ENCODE assay signal across 8 mouse cellular contexts in genomic region chrX:53231965-53232364, GRCm38 (mm10). TPM values are rescaled to one million over a fixed set of nuclear protein-coding genes. Genes with fewer than 3 reads are reported as not detected.
DNase-seq lines count a peak whose midpoint lies in the region; ATAC-seq and TF ChIP-seq lines count a peak whose summit lies in the region.

No protein-coding gene starts in this region.

- no peaks in the 10 kb centered on the region for H3K9me3 ChIP-seq in erythroblast, embryonic 14.5 days (ENCODE audit: control insufficient read depth, low read length)
- H3K9me3 ChIP-seq in forebrain, embryonic 14.5 days (replicated peaks; ENCODE audit: control insufficient read depth, low read length), result no peaks in the 10 kb centered on the region
- H3K9me3 ChIP-seq in midbrain, postnatal 0 days (ENCODE audit: low read length), result no peaks in the 10 kb centered on the region

- WGBS in forebrain, embryonic 14.5 days, result 51% methylated on average over 13 of the region's 13 CpGs
- WGBS in midbrain, postnatal 0 days, result 26% methylated on average over 13 of the region's 13 CpGs

- H3K36me3 ChIP-seq in erythroblast, embryonic 14.5 days (ENCODE audit: control insufficient read depth), result no peaks in the 10 kb centered on the region
- H3K36me3 ChIP-seq in forebrain, embryonic 14.5 days (ENCODE audit: control insufficient read depth, insufficient read depth, low read length), result no peaks in the 10 kb centered on the region
- no peaks in the 10 kb centered on the region for H3K36me3 ChIP-seq in midbrain, postnatal 0 days (ENCODE audit: insufficient read depth, low read length)

- no peak for ATAC-seq in erythroblast, adult 5-6 weeks (replicated peaks; ENCODE audit: low FRiP score, poor library complexity, severe bottlenecking)
- no peak for ATAC-seq in forebrain, embryonic 14.5 days
- no peak for ATAC-seq in midbrain, postnatal 0 days (ENCODE audit: low FRiP score)

- H3K4me2 ChIP-seq in forebrain, embryonic 14.5 days (ENCODE audit: low read length), result peak overlapping the region; percentile 38; the same call in 1 of the 2 replicates
- H3K4me2 ChIP-seq in midbrain, postnatal 0 days (ENCODE audit: low read depth, low read length, poor library complexity, severe bottlenecking), result peak overlapping the region; percentile 43

- H3K27me3 ChIP-seq in erythroblast, embryonic 14.5 days (ENCODE audit: control insufficient read depth), result no peaks in the 10 kb centered on the region
- no peaks in the 10 kb centered on the region for H3K27me3 ChIP-seq in forebrain, embryonic 14.5 days (replicated peaks; ENCODE audit: control insufficient read depth, insufficient read depth, low read length)
- no peaks in the 10 kb centered on the region for H3K27me3 ChIP-seq in midbrain, postnatal 0 days (ENCODE audit: insufficient read depth, low read length)

- H3K4me1 ChIP-seq in erythroblast, embryonic 14.5 days (ENCODE audit: control insufficient read depth), result peaks cover 11% of the 10 kb centered on the region
- H3K4me1 ChIP-seq in forebrain, embryonic 14.5 days (ENCODE audit: control insufficient read depth, insufficient read depth, low read length), result no peaks in the 10 kb centered on the region
- no peaks in the 10 kb centered on the region for H3K4me1 ChIP-seq in midbrain, postnatal 0 days (ENCODE audit: insufficient read depth, low read length)

- H3K4me3 ChIP-seq in erythroblast, embryonic 14.5 days (replicated peaks), result peak overlapping the region; percentile 44
- H3K4me3 ChIP-seq in forebrain, embryonic 14.5 days (ENCODE audit: low read depth, low read length), result peak overlapping the region; percentile 16; the same call in 1 of the 2 replicates
- peak overlapping the region; percentile 31 for H3K4me3 ChIP-seq in midbrain, postnatal 0 days (ENCODE audit: low read depth, low read length)

- TF ChIP-seq CTCF in midbrain, postnatal 0 days (IDR thresholded peaks at IDR 0.05), result no peak

- H3K9ac ChIP-seq in forebrain, embryonic 14.5 days (ENCODE audit: low read length), result peak overlapping the region; percentile 45; the same call in 1 of the 2 replicates
- 0 out of 2 replicates have a peak overlapping the region, but pooled peaks have one; percentile 19 for H3K9ac ChIP-seq in midbrain, postnatal 0 days (replicated peaks; ENCODE audit: low read length, poor library complexity, severe bottlenecking)

- peak; percentile 5 for DNase-seq in adrenal gland, postnatal 25 days
- DNase-seq in forebrain, embryonic 14.5 days (ENCODE audit: low spot score), result peak; percentile 46
- peak; percentile 9 to 30 for DNase-seq in kidney, postnatal 36 days
- DNase-seq in midbrain, postnatal 0 days (ENCODE audit: low spot score), result peak; percentile 36
- no peak for DNase-seq in frontal cortex, postnatal 25 days (ENCODE audit: low spot score in 2 of 2)
- no peak for DNase-seq in cerebellum, postnatal 4 days (ENCODE audit: low spot score in 2 of 2)

- no peak overlapping the region for H3K27ac ChIP-seq in forebrain, embryonic 14.5 days (ENCODE audit: low read depth, low read length)
- H3K27ac ChIP-seq in midbrain, postnatal 0 days (ENCODE audit: low read depth, low read length), result no peak overlapping the region

RNA-seq across cellular contexts. Expression of gene Plac1, which starts 7.9 kb away (rescaled TPM):
- polyA plus RNA-seq in erythroblast, embryonic 14.5 days (2012), result not detected in 2 replicates
- not detected in 2 replicates for total RNA-seq in erythroblast, adult 5-6 weeks (2015; ENCODE audit: low replicate concordance)
- total RNA-seq in erythroblast, adult 5-6 weeks (2017; ENCODE audit: low replicate concordance), result 0.26 TPM in 1 of 2 replicates, not detected in the other
- not detected in 2 replicates for total RNA-seq in adrenal gland, postnatal 25 days (2021)
- 0.71 TPM in 1 of 2 replicates, not detected in the other for polyA plus RNA-seq in forebrain, embryonic 14.5 days (2014; fragmentation: Nextera tagmentation; extraction: Ambion mirVana)
- not detected in 2 replicates for total RNA-seq in midbrain, postnatal 0 days (2014; rRNA removed)
- 0.25 and 0.38 TPM in 2 replicates for polyA plus RNA-seq in midbrain, postnatal 0 days (2015; fragmentation: Nextera tagmentation; extraction: Ambion mirVana)

RNA-seq across cellular contexts. Expression of gene Fam122b, which starts 37.6 kb away (rescaled TPM):
- polyA plus RNA-seq in erythroblast, embryonic 14.5 days (2012), result 0.27 and 0.48 TPM in 2 replicates
- 6.5 and 9.0 TPM in 2 replicates for total RNA-seq in erythroblast, adult 5-6 weeks (2015; ENCODE audit: low replicate concordance)
- 2.9 and 3.0 TPM in 2 replicates for total RNA-seq in erythroblast, adult 5-6 weeks (2017; ENCODE audit: low replicate concordance)
- total RNA-seq in adrenal gland, postnatal 25 days (2021), result 8.9 and 11.6 TPM in 2 replicates
- polyA plus RNA-seq in forebrain, embryonic 14.5 days (2014; fragmentation: Nextera tagmentation; extraction: Ambion mirVana), result 4.1 and 5.2 TPM in 2 replicates
- total RNA-seq in midbrain, postnatal 0 days (2014; rRNA removed), result 1.1 and 3.8 TPM in 2 replicates
- polyA plus RNA-seq in midbrain, postnatal 0 days (2015; fragmentation: Nextera tagmentation; extraction: Ambion mirVana), result 2.0 and 3.0 TPM in 2 replicates

RNA-seq across cellular contexts. Expression of gene Fam122c, which starts 41.3 kb away (rescaled TPM):
- polyA plus RNA-seq in erythroblast, embryonic 14.5 days (2012), result not detected in 2 replicates
- not detected in 2 replicates for total RNA-seq in erythroblast, adult 5-6 weeks (2015; ENCODE audit: low replicate concordance)
- not detected in 2 replicates for total RNA-seq in erythroblast, adult 5-6 weeks (2017; ENCODE audit: low replicate concordance)
- not detected in 2 replicates for total RNA-seq in adrenal gland, postnatal 25 days (2021)
- polyA plus RNA-seq in forebrain, embryonic 14.5 days (2014; fragmentation: Nextera tagmentation; extraction: Ambion mirVana), result not detected in 2 replicates
- total RNA-seq in midbrain, postnatal 0 days (2014; rRNA removed), result not detected in 2 replicates
- not detected in 2 replicates for polyA plus RNA-seq in midbrain, postnatal 0 days (2015; fragmentation: Nextera tagmentation; extraction: Ambion mirVana)

Comparison
In these comparisons a context has a peak if more than half of its experiments do, and no peak if none do; other contexts are left out.
1. DNase-seq: peak in adrenal gland, postnatal 25 days (single experiment), forebrain, embryonic 14.5 days (single experiment), kidney, postnatal 36 days (2 of 2) and midbrain, postnatal 0 days (single experiment); none in frontal cortex, postnatal 25 days (0 of 2) and cerebellum, postnatal 4 days (0 of 2).
2. Peak in every context shown above with its lines, with median percentiles within 50 percentile points of each other: H3K4me3 ChIP-seq.